Mouse (Mus musculus) CH12.LX (cell line): ENCODE data around the gene Cry1. TPM values are rescaled to one million over a fixed set of nuclear protein-coding genes. Genes with fewer than 3 reads are reported as not detected.

Experiments used
- DNase-seq: peaks from one replicate; pipeline ENCODE4 v3.0.0-alpha.2; 2013; ENCODE audit errors: extremely low read depth
- H3K27ac ChIP-seq: 2 replicates; pipeline ENCODE4 v1.5.1; 2012; ENCODE audit warnings: low read depth, mild to moderate bottlenecking, control low read depth, moderate library complexity; ENCODE audit not compliant: insufficient read depth
- H3K27me3 ChIP-seq: replicated peaks from 2 replicates; pipeline ENCODE3; 2012; ENCODE audit warnings: inconsistent platforms
- H3K36me3 ChIP-seq, 2 experiments: replicated peaks in 1 of 2; 2 replicates each; pipeline versions ENCODE3 to v1.6.1; 2012; ENCODE audit warnings: inconsistent platforms in 1 of 2, low read length in 1 of 2, mild to moderate bottlenecking in 1 of 2, mixed read lengths in 1 of 2, moderate library complexity in 1 of 2; ENCODE audit not compliant: control insufficient read depth in 1 of 2, insufficient read depth in 1 of 2
- H3K4me1 ChIP-seq, 2 experiments: 2 replicates each; pipeline ENCODE4 v1.6.1; 2012; ENCODE audit warnings: inconsistent platforms in 1 of 2, moderate library complexity in 1 of 2; ENCODE audit not compliant: insufficient read depth in 2 of 2, control insufficient read depth in 1 of 2
- H3K4me2 ChIP-seq: 2 replicates; pipeline ENCODE4 v1.6.1; 2012; ENCODE audit warnings: low read depth, mild to moderate bottlenecking, control low read depth; ENCODE audit not compliant: poor library complexity, insufficient read depth, severe bottlenecking
- H3K4me3 ChIP-seq, 3 experiments: fragments of 150-350 bp in 1 of 3; sonication (generic) in 1 of 3; replicated peaks in 1 of 3; 2 replicates each; pipeline versions ENCODE3 to v1.5.1; 2011 to 2012; ENCODE audit warnings: low read depth in 2 of 3, low read length in 2 of 3, mild to moderate bottlenecking in 2 of 3, moderate library complexity in 2 of 3, control low read depth in 1 of 3, improper control_type of control experiment in 1 of 3, inconsistent platforms in 1 of 3, mixed read lengths in 1 of 3; ENCODE audit not compliant: poor library complexity in 1 of 3
- H3K79me2 ChIP-seq: replicated peaks from 2 replicates; pipeline ENCODE4 v1.6.1; 2012; ENCODE audit warnings: mild to moderate bottlenecking, moderate library complexity; ENCODE audit not compliant: control insufficient read depth, poor library complexity, insufficient read depth, severe bottlenecking; ENCODE audit errors: extremely low read depth
- H3K9ac ChIP-seq: 2 replicates; pipeline ENCODE4 v1.6.1; 2012; ENCODE audit warnings: low read depth, mild to moderate bottlenecking, control low read depth, moderate library complexity; ENCODE audit not compliant: insufficient read depth
- H3K9me3 ChIP-seq: replicated peaks from 2 replicates; pipeline ENCODE3; 2012; ENCODE audit warnings: low read length, inconsistent platforms, mixed read lengths
- BHLHE40 ChIP-seq: IDR thresholded peaks from 2 replicates; pipeline ENCODE4 v1.6.1; 2011; ENCODE audit warnings: mild to moderate bottlenecking, low read depth, low read length, improper control_type of control experiment
- CHD1 ChIP-seq: IDR thresholded peaks from 2 replicates; pipeline ENCODE4 v1.6.1; 2012; ENCODE audit warnings: low read depth, low read length, improper control_type of control experiment, inconsistent platforms
- E2F4 ChIP-seq: IDR thresholded peaks from 2 replicates; pipeline ENCODE4 v1.6.1; 2011; ENCODE audit warnings: low read depth, low read length, improper control_type of control experiment; ENCODE audit not compliant: insufficient replicate concordance
- ELF1 ChIP-seq: IDR thresholded peaks from 2 replicates; pipeline ENCODE4 v1.6.1; 2014; ENCODE audit warnings: low read depth, mild to moderate bottlenecking, inconsistent platforms, low read length, improper control_type of control experiment
- EP300 ChIP-seq: IDR thresholded peaks from 2 replicates; pipeline ENCODE4 v1.6.1; 2011; ENCODE audit warnings: low read length, improper control_type of control experiment
- ETS1 ChIP-seq: conservative IDR thresholded peaks from 2 replicates; pipeline ENCODE4 v1.6.1; 2012; ENCODE audit warnings: low read depth, mild to moderate bottlenecking, inconsistent platforms, low read length, improper control_type of control experiment, moderate library complexity
- GABPA ChIP-seq: IDR thresholded peaks from 2 replicates; pipeline ENCODE4 v1.6.1; 2012; ENCODE audit warnings: low read depth, low read length, improper control_type of control experiment, inconsistent platforms; ENCODE audit not compliant: insufficient replicate concordance
- JUN ChIP-seq: IDR thresholded peaks from 2 replicates; pipeline ENCODE4 v1.6.1; 2011; ENCODE audit warnings: low read depth, mild to moderate bottlenecking, low read length, improper control_type of control experiment, moderate library complexity; ENCODE audit not compliant: insufficient read depth
- KAT2A ChIP-seq: IDR thresholded peaks from 2 replicates; pipeline ENCODE4 v1.6.1; 2012; ENCODE audit warnings: low read length, improper control_type of control experiment, inconsistent platforms; ENCODE audit not compliant: insufficient replicate concordance
- MAX ChIP-seq: IDR thresholded peaks from 2 replicates; pipeline ENCODE4 v1.6.1; 2011; ENCODE audit warnings: low read length, improper control_type of control experiment
- MAZ ChIP-seq: IDR thresholded peaks from 2 replicates; pipeline ENCODE4 v1.6.1; 2012; ENCODE audit warnings: low read depth, mild to moderate bottlenecking, inconsistent platforms, low read length, improper control_type of control experiment, moderate library complexity
- MEF2A ChIP-seq: IDR thresholded peaks from 2 replicates; pipeline ENCODE4 v1.6.1; 2014; ENCODE audit warnings: low read depth, mild to moderate bottlenecking, inconsistent platforms, low read length, improper control_type of control experiment, borderline replicate concordance
- MYC ChIP-seq: IDR thresholded peaks from 2 replicates; pipeline ENCODE4 v1.6.1; 2011; ENCODE audit warnings: low read depth, mild to moderate bottlenecking, improper control_type of control experiment, low read length
- PAX5 ChIP-seq: IDR thresholded peaks from 2 replicates; pipeline ENCODE4 v1.6.1; 2012; ENCODE audit warnings: low read length, inconsistent platforms, mixed read lengths
- POLR2A ChIP-seq: IDR thresholded peaks from 2 replicates; pipeline ENCODE4 v1.6.1; 2011; ENCODE audit warnings: low read depth, mild to moderate bottlenecking, improper control_type of control experiment, low read length
- RAD21 ChIP-seq: IDR thresholded peaks from 2 replicates; pipeline ENCODE4 v1.6.1; 2011; ENCODE audit warnings: low read depth, mild to moderate bottlenecking, low read length, improper control_type of control experiment, moderate library complexity
- TCF12 ChIP-seq: IDR thresholded peaks from 2 replicates; pipeline ENCODE4 v1.6.1; 2014; ENCODE audit warnings: low read depth, mild to moderate bottlenecking, inconsistent platforms, low read length, improper control_type of control experiment
- UBTF ChIP-seq: IDR thresholded peaks from 2 replicates; pipeline ENCODE4 v1.6.1; 2012; ENCODE audit warnings: low read depth, mild to moderate bottlenecking, inconsistent platforms, low read length, improper control_type of control experiment, moderate library complexity
- ZC3H11A ChIP-seq: IDR thresholded peaks from 2 replicates; pipeline ENCODE4 v1.6.1; 2012; ENCODE audit warnings: low read depth, mild to moderate bottlenecking, inconsistent platforms, low read length, improper control_type of control experiment
- ZMIZ1 ChIP-seq: IDR thresholded peaks from 2 replicates; pipeline ENCODE4 v1.6.1; 2012; ENCODE audit warnings: low read depth, mild to moderate bottlenecking, inconsistent platforms, low read length, improper control_type of control experiment
- dilution Hi-C: fragments of 300-500 bp; cut with MboI; formaldehyde crosslinking; loops from 2 replicates; pipeline ENCODE4 v1.14.3; 2020; ENCODE audit warnings: low sequenced_read_pairs; ENCODE audit not compliant: extremely low pct_unique_long_range_greater_than_20kb, extremely low pct_ligation_motif_present
- in situ Hi-C: fragments of 300-500 bp; cut with MboI; formaldehyde crosslinking; loops from 3 replicates; pipeline ENCODE4 v1.14.3; 2019; ENCODE audit warnings: low sequenced_read_pairs, low pct_ligation_motif_present, low pct_unique_long_range_greater_than_20kb, mixed read lengths
- polyA plus RNA-seq: library from polyadenylated mRNA; unstranded; fragments of >175 nt; gene quantifications from 2 replicates; pipeline ENCODE4 v1.2.1, GENCODE M21; 2012; ENCODE audit warnings: low read depth; ENCODE audit not compliant: insufficient read length
- total RNA-seq, 2 experiments: library from RNA; depleted of rRNA; stranded (reverse); fragments of 300-350 nt in 1 of 2; fragments of >200 nt in 1 of 2; gene quantifications; 2 replicates each; pipeline ENCODE4 v1.2.3; 2012 to 2014

The Cry1 gene
- total and polyA plus RNA-seq, 3 experiments, result 16.3 to 19.8 (median 17.1) TPM

GRCm38 (mm10) chr10:85125184-85125583 lies 59.7 kb downstream of the Cry1 start:
- in situ Hi-C loops (no loop called here), dilution Hi-C loops (no loop called here)
- DNase-seq, result no peak
- no peak overlapping the region for H3K27ac ChIP-seq
- peaks cover 4% of the 10 kb centered on the region; the same call in 1 of the 2 replicates for H3K79me2 ChIP-seq
- H3K9me3 ChIP-seq, result peaks cover 4% of the 10 kb centered on the region
- TF ChIP-seq ETS1, result no peak
- TF ChIP-seq EP300, result no peak
- TF ChIP-seq GABPA, result no peak
- TF ChIP-seq ZC3H11A, result no peak
- TF ChIP-seq MAZ, result no peak
- TF ChIP-seq PAX5, result no peak
- no peak for TF ChIP-seq CHD1
- no peak for TF ChIP-seq POLR2A
- no peak for TF ChIP-seq MAX
- no peak for TF ChIP-seq BHLHE40
- TF ChIP-seq RAD21, result no peak
- TF ChIP-seq MEF2A, result no peak
- TF ChIP-seq UBTF, result no peak
- no peak for TF ChIP-seq ZMIZ1
- TF ChIP-seq E2F4, result no peak
- no peak for TF ChIP-seq JUN
- TF ChIP-seq ELF1, result no peak
- H3K4me3 ChIP-seq, result no peak overlapping the region
- H3K36me3 ChIP-seq, result peaks cover 27 to 60% of the 10 kb centered on the region in 2 experiments
- H3K4me2 ChIP-seq, result no peak overlapping the region
- no peaks in the 10 kb centered on the region for H3K27me3 ChIP-seq
- H3K9ac ChIP-seq, result no peak overlapping the region
- H3K4me1 ChIP-seq, result peaks cover 8 to 22% of the 10 kb centered on the region in 2 experiments

GRCm38 (mm10) chr10:85114409-85114808 lies 70.5 kb downstream of the Cry1 start:
- H3K4me3 ChIP-seq, result no peak overlapping the region
- peaks cover 4% of the 10 kb centered on the region; the same call in 1 of the 2 replicates for H3K79me2 ChIP-seq
- H3K9me3 ChIP-seq, result no peaks in the 10 kb centered on the region
- H3K27me3 ChIP-seq, result no peaks in the 10 kb centered on the region
- no peak for TF ChIP-seq TCF12
- TF ChIP-seq GABPA, result no peak
- no peak for TF ChIP-seq MYC
- no peak for TF ChIP-seq KAT2A
- TF ChIP-seq, all 38 proteins: peak for 0
- no peaks in the 10 kb centered on the region for H3K4me1 ChIP-seq
- peaks cover 19 to 59% of the 10 kb centered on the region in 2 experiments for H3K36me3 ChIP-seq
- H3K9ac ChIP-seq, result no peak overlapping the region
- H3K4me2 ChIP-seq, result no peak overlapping the region
- dilution Hi-C loops (no loop called here), in situ Hi-C loops (no loop called here)
- H3K27ac ChIP-seq, result no peak overlapping the region
- DNase-seq, result no peak
